Mouse (Mus musculus) forebrain, embryonic 10.5 days (tissue): Measurements from ENCODE around the gene Dpp4. TPM values are rescaled to one million over a fixed set of nuclear protein-coding genes. Genes with fewer than 3 reads are reported as not detected.

Experiments
- DNase-seq: peaks from one replicate; pipeline ENCODE4 v3.0.0-alpha.2; 2017; ENCODE audit warnings: low spot score; ENCODE audit errors: extremely low spot score
- H3K27ac ChIP-seq: fragments of 300-500 bp; sonication (generic); 2 replicates; pipeline ENCODE4 v1.5.1; 2016; ENCODE audit warnings: mild to moderate bottlenecking
- H3K27me3 ChIP-seq: fragments of 300-500 bp; sonication (generic); 2 replicates; pipeline ENCODE4 v1.6.1; 2016; ENCODE audit warnings: mild to moderate bottlenecking; ENCODE audit not compliant: poor library complexity, severe bottlenecking
- H3K36me3 ChIP-seq: fragments of 300-500 bp; sonication (generic); replicated peaks from 2 replicates; pipeline ENCODE4 v1.6.1; 2016; ENCODE audit warnings: mild to moderate bottlenecking, moderate library complexity
- H3K4me1 ChIP-seq: fragments of 300-500 bp; sonication (generic); 2 replicates; pipeline ENCODE4 v1.6.1; 2016
- H3K4me3 ChIP-seq: fragments of 300-500 bp; sonication (generic); 2 replicates; pipeline ENCODE4 v1.5.1; 2016; ENCODE audit warnings: mild to moderate bottlenecking, moderate library complexity
- H3K9me3 ChIP-seq: fragments of 300-500 bp; sonication (generic); 2 replicates; pipeline ENCODE4 v1.6.1; 2016; ENCODE audit warnings: mild to moderate bottlenecking, moderate library complexity
- WGBS: fragments of 180-500 bp; shearing (Covaris S2); methylation state at CpG from one replicate; pipeline ENCODE4 v1.1.7; 2016; 5-methylcytosine and 5-hydroxymethylcytosine counted together
- polyA plus RNA-seq: library from polyadenylated mRNA; unstranded; fragments of >200 nt; fragmentation: Nextera tagmentation; extraction: Ambion mirVana; gene quantifications from 2 replicates; pipeline ENCODE4 v1.2.1, GENCODE M21; 2016

Gene Dpp4
- polyA plus RNA-seq, 1 experiment from 2014 or later = 0.42 TPM

GRCm38 (mm10) chr2:62373692-62374091 lies 38.3 kb downstream of the Dpp4 start:
- whole genome bisulfite sequencing = 88% methylated on average over 11 of the region's 11 CpGs
- no peak overlapping the region for H3K27ac ChIP-seq
- no peaks in the 10 kb centered on the region for H3K4me1 ChIP-seq
- no peak for DNase-seq
- no peak overlapping the region for H3K4me3 ChIP-seq
- no peaks in the 10 kb centered on the region for H3K9me3 ChIP-seq
- no peaks in the 10 kb centered on the region for H3K36me3 ChIP-seq
- no peaks in the 10 kb centered on the region for H3K27me3 ChIP-seq

- 78% methylated on average over 2 of the region's 2 CpGs for WGBS
- Histone ChIP-seq H3K36me3 (no peaks in the 10 kb centered on the region), H3K27me3 (no peaks in the 10 kb centered on the region), H3K4me1 (no peaks in the 10 kb centered on the region), H3K9me3 (0 out of 2 replicates have a peak, but pooled peaks cover 2% of the 10 kb centered on the region), H3K4me3 (no peak overlapping the region), H3K27ac (no peak overlapping the region)
- DNase-seq = no peak
These were observed 42.0 kb downstream of the Dpp4 start for GRCm38 (mm10) chr2:62370048-62370447.

- 88% methylated on average over 5 of the region's 5 CpGs for WGBS
These were observed 43.5 kb downstream of the Dpp4 start for GRCm38 (mm10) chr2:62368349-62369053.

GRCm38 (mm10) chr2:62363606-62364005 lies 48.4 kb downstream of the Dpp4 start:
- Histone ChIP-seq H3K36me3 (no peaks in the 10 kb centered on the region), H3K27ac (no peak overlapping the region), H3K4me1 (no peaks in the 10 kb centered on the region), H3K27me3 (no peaks in the 10 kb centered on the region), H3K4me3 (no peak overlapping the region), H3K9me3 (0 out of 2 replicates have a peak, but pooled peaks cover 2% of the 10 kb centered on the region)
- DNase-seq = no peak
- 90% methylated on average over 4 of the region's 4 CpGs for WGBS

More at GRCm38 (mm10) chr2:62368349-62369053, 43.5 kb downstream of the Dpp4 start:
- Histone ChIP-seq H3K27ac (no peak overlapping the region), H3K27me3 (no peaks in the 10 kb centered on the region), H3K36me3 (no peaks in the 10 kb centered on the region), H3K4me1 (no peaks in the 10 kb centered on the region), H3K4me3 (no peak overlapping the region), H3K9me3 (0 out of 2 replicates have a peak, but pooled peaks cover 2% of the 10 kb centered on the region)
- DNase-seq = no peak

GRCm38 (mm10) chr2:62362211-62362610 lies 49.8 kb downstream of the Dpp4 start:
- WGBS = 90% methylated on average over 9 of the region's 9 CpGs
- Histone ChIP-seq H3K27ac (no peak overlapping the region), H3K9me3 (no peaks in the 10 kb centered on the region), H3K36me3 (no peaks in the 10 kb centered on the region), H3K4me1 (no peaks in the 10 kb centered on the region), H3K4me3 (no peak overlapping the region), H3K27me3 (no peaks in the 10 kb centered on the region)
- DNase-seq = no peak

GRCm38 (mm10) chr2:62361514-62361913 lies 50.5 kb downstream of the Dpp4 start:
- 84% methylated on average over 3 of the region's 3 CpGs for WGBS
- no peaks in the 10 kb centered on the region for H3K27me3 ChIP-seq
- DNase-seq = no peak
- no peaks in the 10 kb centered on the region for H3K9me3 ChIP-seq
- no peak overlapping the region for H3K27ac ChIP-seq
- H3K36me3 ChIP-seq = no peaks in the 10 kb centered on the region
- no peaks in the 10 kb centered on the region for H3K4me1 ChIP-seq
- no peak overlapping the region for H3K4me3 ChIP-seq

GRCm38 (mm10) chr2:62360872-62361271 lies 51.2 kb downstream of the Dpp4 start:
- H3K27me3 ChIP-seq = no peaks in the 10 kb centered on the region
- H3K4me1 ChIP-seq = peaks cover 4% of the 10 kb centered on the region
- no peak overlapping the region for H3K27ac ChIP-seq
- no peaks in the 10 kb centered on the region for H3K9me3 ChIP-seq
- H3K36me3 ChIP-seq = no peaks in the 10 kb centered on the region
- 86% methylated on average over 6 of the region's 6 CpGs for WGBS
- H3K4me3 ChIP-seq = no peak overlapping the region
- DNase-seq = no peak

GRCm38 (mm10) chr2:62357259-62357658 lies 54.8 kb downstream of the Dpp4 start:
- DNase-seq = no peak
- H3K36me3 ChIP-seq = no peaks in the 10 kb centered on the region
- 0 out of 2 replicates have a peak overlapping the region, but pooled peaks have one; percentile 2 for H3K27ac ChIP-seq
- 82% methylated on average over 7 of the region's 7 CpGs for WGBS
- H3K4me1 ChIP-seq = peaks cover 27% of the 10 kb centered on the region
- H3K9me3 ChIP-seq = no peaks in the 10 kb centered on the region; the same call in 1 of the 2 replicates
- H3K27me3 ChIP-seq = no peaks in the 10 kb centered on the region
- H3K4me3 ChIP-seq = no peak overlapping the region

GRCm38 (mm10) chr2:62356606-62357005 lies 55.4 kb downstream of the Dpp4 start:
- WGBS = 89% methylated on average over 14 of the region's 14 CpGs
- Histone ChIP-seq H3K4me3 (no peak overlapping the region), H3K9me3 (no peaks in the 10 kb centered on the region; the same call in 1 of the 2 replicates), H3K36me3 (no peaks in the 10 kb centered on the region), H3K27me3 (no peaks in the 10 kb centered on the region), H3K4me1 (peaks cover 27% of the 10 kb centered on the region), H3K27ac (0 out of 2 replicates have a peak overlapping the region, but pooled peaks have one; percentile 2)
- no peak for DNase-seq

- 47% methylated on average over 6 of the region's 6 CpGs for WGBS
- Histone ChIP-seq H3K36me3 (no peaks in the 10 kb centered on the region), H3K27me3 (no peaks in the 10 kb centered on the region), H3K4me1 (peaks cover 27% of the 10 kb centered on the region), H3K27ac (peak overlapping the region; percentile 13), H3K9me3 (no peaks in the 10 kb centered on the region; the same call in 1 of the 2 replicates), H3K4me3 (no peak overlapping the region)
- DNase-seq = peak; percentile 16
These were observed 56.3 kb downstream of the Dpp4 start for GRCm38 (mm10) chr2:62355766-62356165.

GRCm38 (mm10) chr2:62352035-62352434 lies 60.0 kb downstream of the Dpp4 start:
- Histone ChIP-seq H3K4me3 (no peak overlapping the region), H3K4me1 (peaks cover 27% of the 10 kb centered on the region), H3K36me3 (no peaks in the 10 kb centered on the region), H3K9me3 (no peaks in the 10 kb centered on the region; the same call in 1 of the 2 replicates), H3K27ac (no peak overlapping the region), H3K27me3 (no peaks in the 10 kb centered on the region)
- no peak for DNase-seq
- 86% methylated on average over 3 of the region's 3 CpGs for WGBS

- WGBS = 92% methylated on average over 9 of the region's 9 CpGs
- no peaks in the 10 kb centered on the region for H3K27me3 ChIP-seq
- H3K27ac ChIP-seq = no peak overlapping the region
These were observed 64.3 kb downstream of the Dpp4 start for GRCm38 (mm10) chr2:62347762-62348161.

GRCm38 (mm10) chr2:62346771-62347170 lies 65.3 kb downstream of the Dpp4 start:
- Histone ChIP-seq H3K27me3 (no peaks in the 10 kb centered on the region), H3K4me3 (no peak overlapping the region), H3K27ac (no peak overlapping the region), H3K4me1 (peaks cover 5% of the 10 kb centered on the region), H3K9me3 (no peaks in the 10 kb centered on the region), H3K36me3 (no peaks in the 10 kb centered on the region)
- DNase-seq = no peak
- 35% methylated on average over 1 of the region's 1 CpGs for WGBS

More at GRCm38 (mm10) chr2:62347762-62348161, 64.3 kb downstream of the Dpp4 start:
- Histone ChIP-seq H3K36me3 (no peaks in the 10 kb centered on the region), H3K9me3 (no peaks in the 10 kb centered on the region; the same call in 1 of the 2 replicates), H3K4me3 (no peak overlapping the region), H3K4me1 (no peaks in the 10 kb centered on the region)
- DNase-seq = no peak
